8 mouse cellular contexts compared by ENCODE assay signal in the genomic region with DNA sequence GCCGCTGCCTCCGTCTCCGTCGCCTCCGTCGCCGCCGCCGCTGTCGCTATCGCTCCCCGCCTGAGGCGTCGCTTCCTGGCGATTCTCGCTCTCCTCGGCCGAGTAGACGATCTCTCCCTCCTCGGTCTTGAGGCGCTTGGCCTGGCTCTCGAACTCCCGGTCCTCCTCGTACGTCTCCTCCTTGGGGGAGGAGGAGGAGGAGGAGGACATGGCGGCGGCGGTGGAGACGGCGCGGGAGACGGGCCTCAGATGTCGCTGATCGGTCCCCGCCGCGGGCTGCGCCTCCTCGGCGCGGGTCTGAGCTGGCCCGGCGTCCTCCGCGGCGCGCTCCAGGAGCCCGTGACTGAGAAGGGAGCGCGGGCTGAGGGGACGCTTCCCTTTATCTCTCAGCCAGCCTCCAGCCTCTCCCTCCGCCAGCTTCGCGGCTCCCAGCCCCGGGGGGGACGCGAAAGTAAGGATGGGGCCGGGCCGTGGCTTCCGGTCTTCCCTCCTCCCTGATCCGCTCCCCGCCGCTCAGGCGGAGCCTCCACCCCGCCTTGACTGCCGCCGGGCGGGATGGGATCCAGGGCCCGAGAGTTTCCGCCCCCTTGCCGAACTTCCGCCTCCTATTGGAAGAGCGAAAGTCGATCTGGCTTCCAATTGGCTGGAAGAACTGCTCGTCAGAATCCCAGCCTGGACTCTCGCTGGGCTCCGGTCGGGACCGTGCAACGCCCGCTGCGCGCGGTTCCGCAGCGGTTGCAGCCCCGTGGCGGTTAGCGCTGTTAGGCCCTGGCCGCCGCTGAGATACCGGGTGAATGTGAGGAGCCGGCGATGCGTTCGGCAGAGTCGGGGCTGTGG. TPM values are rescaled to one million over a fixed set of nuclear protein-coding genes. Genes with fewer than 3 reads are reported as not detected.
DNase-seq lines count a peak whose midpoint lies in the region; ATAC-seq lines count a peak whose summit lies in the region.

A gene (minus strand): TSS at position 552 of the 837 bp plus-strand sequence.

- peak; percentile 99 to 100 for DNase-seq in adrenal gland, adult (ENCODE audit: inconsistent age in 2 of 2, low spot score in 1 of 2)
- peak; percentile 99 for DNase-seq in embryo, embryonic 10.5 days (ENCODE audit: low spot score)
- peak; percentile 97 for DNase-seq in gastrocnemius, postnatal 14 days
- DNase-seq in left cerebral cortex, postnatal 10 days (ENCODE audit: extremely low spot score in 1 of 2, low spot score in 2 of 2) = peak; percentile 97 to 99
- peak; percentile 98 for DNase-seq in right cerebral cortex, postnatal 25 days
- peak; percentile 97 for DNase-seq in urinary bladder, postnatal 4 days (ENCODE audit: low spot score in 2 of 2)

- ATAC-seq in inflammation-experienced regulatory T-cells, adult 6 months = peak; percentile 83
- peak; percentile 92 for ATAC-seq in megakaryocyte-erythroid progenitor cell, adult 5-6 weeks (replicated peaks; ENCODE audit: low FRiP score, low TSS enrichment, poor library complexity, severe bottlenecking)

- intact Hi-C loops in gastrocnemius, postnatal 14 days (cut with DNase I; ENCODE audit: low total_unique reads) = loop anchor here (10.0 kb wide), 1 partner anchor 73 kb away; no protein-coding TSS in a partner anchor
- intact Hi-C loops in left cerebral cortex, postnatal 10 days (cut with DNase I) = loop anchor here (5.0 kb wide), 1 partner anchor 105 kb away; no protein-coding TSS in a partner anchor

RNA-seq across cellular contexts. Expression of the gene that starts here (rescaled TPM):
- 10 to 100 TPM; 16.7 to 17.8 TPM for total RNA-seq in gastrocnemius, postnatal 14 days (2021)
- 10 to 100 TPM; 30.8 to 34.3 (median 33.4) TPM for polyA plus RNA-seq in inflammation-experienced regulatory T-cells, adult 6 months (2017; shearing (Covaris generic))
- 10 to 100 TPM; 62.6 to 67.3 TPM for total RNA-seq in left cerebral cortex, postnatal 10 days (2021)
- total RNA-seq in megakaryocyte-erythroid progenitor cell, adult 5-6 weeks (2014; fragmentation: Nextera tagmentation) = 79.4 and 80.8 TPM in 2 replicates
- total RNA-seq in megakaryocyte-erythroid progenitor cell, adult 5-6 weeks (2017) = 63.8 and 72.3 TPM in 2 replicates

Comparison
In these comparisons a context has a peak if more than half of its experiments do, and no peak if none do; other contexts are left out.
1. Peak in every context shown above with its lines: DNase-seq and ATAC-seq.